Mouse (Mus musculus): ENCODE measurements around the gene Gprasp1.

DNA sequence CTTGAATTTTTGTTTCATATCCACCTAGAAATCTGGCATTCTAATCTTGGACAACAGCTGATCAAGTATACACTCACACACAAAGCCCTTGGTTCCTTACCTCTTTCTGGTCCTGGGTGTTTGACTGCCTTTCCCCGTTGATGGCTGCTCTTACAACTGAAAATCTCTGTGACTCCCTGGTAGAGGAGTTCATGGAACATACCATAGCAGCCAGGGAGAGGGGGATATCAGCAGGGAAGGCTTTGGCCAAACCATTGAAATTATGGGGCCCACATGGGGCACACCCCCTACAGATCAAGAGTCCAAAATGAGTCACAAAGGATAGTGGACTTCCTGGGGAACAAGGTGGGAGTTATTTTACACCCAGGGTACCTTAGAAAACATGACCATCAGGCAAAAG, 48.9 kb upstream of the Gprasp1 start, which contains the start of gene Tcp11x2:
- no peak for TF ChIP-seq TAL1 (IDR thresholded peaks at IDR 0.05; ENCODE audit: low read length)
- no peak for TF ChIP-seq GATA1 (IDR thresholded peaks at IDR 0.05; ENCODE audit: low read length)

Data from erythroblast, embryonic 14.5 days (primary cell).